Mouse (Mus musculus) limb, embryonic 14.5 days (tissue): ENCODE data around the gene Gzmg. TPM values are rescaled to one million over a fixed set of nuclear protein-coding genes. Genes with fewer than 3 reads are reported as not detected.
"Not testable (repeated sequence)": the region's sequence is repeated elsewhere in the genome, so short reads cannot be mapped to it uniquely, and the experiment has no call there.

Source experiments
- ATAC-seq: fragments of 200-750 bp; cut with Nextera tagmentation; 2 replicates; pipeline ENCODE4 v1.8.0; 2017; ENCODE audit warnings: low read depth, moderate number of reproducible peaks, moderate TSS enrichment; ENCODE audit not compliant: low FRiP score
- DNase-seq: peaks from one replicate; pipeline ENCODE4 v3.0.0-alpha.2; 2015; ENCODE audit warnings: low spot score
- H3K27ac ChIP-seq: fragments of 300-500 bp; sonication (generic); replicated peaks from 2 replicates; pipeline ENCODE4 v1.5.1; 2014; ENCODE audit warnings: low read depth, mild to moderate bottlenecking, low read length, moderate library complexity, mixed read lengths
- H3K27me3 ChIP-seq: fragments of 300-500 bp; sonication (generic); 2 replicates; pipeline ENCODE4 v1.6.1; 2014; ENCODE audit warnings: low read length, mixed read lengths; ENCODE audit not compliant: control insufficient read depth, insufficient read depth
- H3K36me3 ChIP-seq: fragments of 300-500 bp; sonication (generic); 2 replicates; pipeline ENCODE4 v1.6.1; 2014; ENCODE audit warnings: mild to moderate bottlenecking, low read length, moderate library complexity, mixed read lengths; ENCODE audit not compliant: control insufficient read depth, insufficient read depth
- H3K4me1 ChIP-seq: fragments of 300-500 bp; sonication (generic); 2 replicates; pipeline ENCODE4 v1.6.1; 2014; ENCODE audit warnings: antibody characterized with exemption, low read length, mixed read lengths; ENCODE audit not compliant: control insufficient read depth, insufficient read depth
- H3K4me2 ChIP-seq: fragments of 300-500 bp; sonication (generic); replicated peaks from 2 replicates; pipeline ENCODE4 v1.6.1; 2014; ENCODE audit warnings: low read depth, mild to moderate bottlenecking, low read length, moderate library complexity; ENCODE audit not compliant: severe bottlenecking
- H3K4me3 ChIP-seq: fragments of 300-500 bp; sonication (generic); replicated peaks from 2 replicates; pipeline ENCODE4 v1.5.1; 2014; ENCODE audit warnings: low read length
- H3K9ac ChIP-seq: fragments of 300-500 bp; sonication (generic); 2 replicates; pipeline ENCODE4 v1.6.1; 2014; ENCODE audit warnings: mild to moderate bottlenecking, low read depth, low read length, moderate library complexity; ENCODE audit not compliant: severe bottlenecking
- H3K9me3 ChIP-seq: fragments of 300-500 bp; sonication (generic); 2 replicates; pipeline ENCODE4 v1.6.1; 2016; ENCODE audit warnings: low read length; ENCODE audit not compliant: control insufficient read depth
- POLR2A ChIP-seq: fragments of 200-500 bp; IDR thresholded peaks from 2 replicates; pipeline ENCODE4 v1.8.0; 2012; ENCODE audit warnings: inconsistent platforms, mild to moderate bottlenecking, moderate library complexity, borderline replicate concordance; ENCODE audit not compliant: insufficient read depth, insufficient read length; ENCODE audit errors: extremely low read depth
- WGBS: fragments of 180-500 bp; shearing (Covaris S2); extraction: QIAGEN DNeasy Blood & Tissue Kit; methylation state at CpG from one replicate; pipeline ENCODE4 v1.1.7; 2014; 5-methylcytosine and 5-hydroxymethylcytosine counted together
- polyA plus RNA-seq, 2 experiments: library from polyadenylated mRNA; depleted of rRNA in 1 of 2; stranded (reverse) in 1 of 2; unstranded in 1 of 2; fragments of >200 nt; fragmentation: Nextera tagmentation in 1 of 2; extraction: Ambion mirVana in 1 of 2; gene quantifications; 2 replicates each; pipeline versions ENCODE4 v1.2.1 to v1.2.3; 2012 to 2014

The Gzmg gene
- polyA plus RNA-seq (2012; rRNA removed) (0.14 and 0.28 TPM in 2 replicates), polyA plus RNA-seq (2014; fragmentation: Nextera tagmentation; extraction: Ambion mirVana) (not detected in 2 replicates)

DNA sequence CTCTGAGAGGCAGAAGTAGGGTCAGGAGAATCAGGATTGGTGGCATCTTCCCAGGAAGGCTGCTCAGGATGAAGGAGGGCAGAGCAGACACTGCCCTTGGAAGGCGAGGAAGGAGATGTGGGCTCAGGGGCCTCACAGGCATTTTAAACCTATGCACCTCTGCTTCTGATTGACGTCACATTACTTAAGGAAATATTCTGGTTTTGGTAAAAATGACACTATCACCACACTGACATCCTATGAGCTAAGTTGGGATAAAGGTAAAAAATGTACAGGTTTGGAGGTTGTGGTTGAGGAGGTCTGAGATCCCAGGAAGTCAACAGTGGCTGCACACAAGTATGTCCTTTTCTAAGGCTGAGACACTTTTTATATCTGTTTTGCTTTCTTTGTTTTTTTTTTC lies at the start of gene Gzmg:
Gene Gzmg (minus strand): TSS at position 101 of the 400 bp plus-strand sequence.
- H3K4me1 ChIP-seq, H3K27me3 ChIP-seq, H3K4me3 ChIP-seq, DNase-seq, ATAC-seq, H3K4me2 ChIP-seq, H3K9ac ChIP-seq, H3K9me3 ChIP-seq, H3K36me3 ChIP-seq, H3K27ac ChIP-seq: not testable (repeated sequence)
- WGBS = 86% methylated on average over 2 of the region's 2 CpGs

DNA sequence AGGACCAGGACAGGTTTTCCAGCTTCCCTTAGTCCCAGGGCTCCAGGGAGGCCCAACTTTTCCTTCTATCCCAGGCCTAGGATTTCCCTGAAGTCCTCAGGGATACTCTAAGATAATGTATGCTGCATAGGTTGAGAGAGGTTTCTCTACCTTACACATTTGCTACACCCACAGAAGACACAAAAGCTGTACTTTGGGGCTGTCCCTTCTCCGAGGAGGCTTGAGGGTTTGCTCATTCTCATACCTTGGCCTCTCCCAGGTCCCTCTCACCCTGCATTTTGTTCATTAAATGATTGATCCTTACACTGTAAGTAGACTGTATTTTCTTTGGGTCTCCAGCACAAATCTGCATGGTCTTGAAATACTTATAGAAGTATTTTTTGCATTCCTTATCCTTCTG lies 46.2 kb upstream of the Gzmg start:
- no peak for DNase-seq
- no peak overlapping the region for H3K9ac ChIP-seq
- WGBS = 96% methylated on average over 1 of the region's 1 CpGs
- H3K27me3 ChIP-seq = no peaks in the 10 kb centered on the region
- no peak for TF ChIP-seq POLR2A
- ATAC-seq = no peak
- H3K9me3 ChIP-seq = no peaks in the 10 kb centered on the region
- H3K4me1 ChIP-seq = no peaks in the 10 kb centered on the region
- no peak overlapping the region for H3K4me3 ChIP-seq
- H3K27ac ChIP-seq = no peak overlapping the region
- no peak overlapping the region for H3K4me2 ChIP-seq
- no peaks in the 10 kb centered on the region for H3K36me3 ChIP-seq

DNA sequence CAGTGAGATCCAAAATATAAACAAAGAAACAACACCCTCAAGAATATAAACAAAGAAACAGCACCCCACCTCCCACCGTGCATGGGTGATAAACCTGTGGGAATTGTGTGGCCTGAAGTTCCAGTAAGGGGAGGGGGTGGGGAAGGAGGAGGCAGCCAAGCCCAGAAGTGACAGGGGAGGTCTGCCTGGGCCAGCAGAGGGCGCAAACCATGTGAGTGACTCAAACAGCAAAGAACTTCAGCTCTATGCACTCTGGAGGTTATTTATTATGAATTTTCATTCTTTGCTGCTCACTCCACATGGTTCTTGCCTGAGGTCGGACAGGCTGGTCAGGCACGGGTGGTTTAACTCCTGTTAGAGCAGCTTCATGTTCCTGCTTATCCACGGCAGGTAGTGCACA lies 45.6 kb upstream of the Gzmg start:
- peak; percentile 47 for DNase-seq
- 26% methylated on average over 5 of the region's 5 CpGs for whole genome bisulfite sequencing

DNA sequence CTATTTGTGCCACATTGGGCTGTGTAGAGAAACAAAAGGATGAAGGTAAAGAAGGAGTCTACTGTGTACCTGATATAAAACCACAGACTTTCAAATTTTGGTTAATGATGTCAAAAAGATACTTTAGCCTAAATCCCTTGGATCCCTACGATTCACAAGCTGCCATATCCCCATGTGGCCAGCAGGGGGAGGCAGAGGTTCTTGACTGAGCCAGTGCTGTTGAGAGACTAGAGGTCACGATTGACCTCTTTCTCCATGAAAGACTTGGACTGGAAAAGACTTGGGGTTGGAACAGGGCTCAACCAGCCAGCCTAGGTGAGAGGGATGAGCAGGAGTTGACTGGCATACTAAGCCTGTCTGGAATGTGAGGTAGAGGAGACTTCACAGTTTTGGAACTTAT lies 44.6 kb upstream of the Gzmg start:
- Histone ChIP-seq H3K9me3 (no peaks in the 10 kb centered on the region), H3K9ac (no peak overlapping the region), H3K27me3 (no peaks in the 10 kb centered on the region), H3K36me3 (no peaks in the 10 kb centered on the region), H3K4me2 (no peak overlapping the region), H3K4me1 (no peaks in the 10 kb centered on the region), H3K4me3 (no peak overlapping the region), H3K27ac (no peak overlapping the region)
- DNase-seq = peak; percentile 49
- ATAC-seq = no peak
- WGBS = 12% methylated on average over 2 of the region's 2 CpGs
- no peak for TF ChIP-seq POLR2A

More for the DNA sequence above, 45.6 kb upstream of the Gzmg start:
- H3K36me3 ChIP-seq, H3K27me3 ChIP-seq, H3K4me3 ChIP-seq, H3K9me3 ChIP-seq, H3K9ac ChIP-seq, H3K27ac ChIP-seq, H3K4me2 ChIP-seq, H3K4me1 ChIP-seq, ATAC-seq: not testable (repeated sequence)

DNA sequence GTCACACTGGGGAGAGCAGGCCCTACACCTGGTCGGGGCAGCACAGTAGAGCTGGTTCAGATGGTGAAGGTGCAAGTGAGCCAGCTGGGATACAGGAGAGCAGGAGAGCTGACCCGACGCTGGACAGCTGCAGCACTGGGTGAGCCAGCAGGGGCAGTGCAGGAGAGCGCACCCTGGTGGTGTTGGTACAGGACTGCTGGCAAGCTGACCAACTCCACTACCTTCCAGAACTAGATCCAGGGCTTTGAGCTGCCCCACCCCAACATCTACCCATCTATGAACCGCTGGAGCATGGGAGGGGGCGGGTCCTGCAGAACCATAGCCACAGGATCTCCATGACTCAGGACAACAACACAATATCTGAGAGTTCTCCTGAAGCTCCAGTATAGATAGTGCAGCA lies 27.6 kb upstream of the Gzmg start:
- ATAC-seq (no peak), DNase-seq (no peak)
- Histone ChIP-seq H3K9ac (no peak overlapping the region), H3K9me3 (no peaks in the 10 kb centered on the region), H3K27me3 (no peaks in the 10 kb centered on the region), H3K27ac (no peak overlapping the region), H3K4me1 (no peaks in the 10 kb centered on the region), H3K4me3 (no peak overlapping the region), H3K4me2 (no peak overlapping the region), H3K36me3 (no peaks in the 10 kb centered on the region)
- no peak for TF ChIP-seq POLR2A
- WGBS = 57% methylated on average over 6 of the region's 6 CpGs

DNA sequence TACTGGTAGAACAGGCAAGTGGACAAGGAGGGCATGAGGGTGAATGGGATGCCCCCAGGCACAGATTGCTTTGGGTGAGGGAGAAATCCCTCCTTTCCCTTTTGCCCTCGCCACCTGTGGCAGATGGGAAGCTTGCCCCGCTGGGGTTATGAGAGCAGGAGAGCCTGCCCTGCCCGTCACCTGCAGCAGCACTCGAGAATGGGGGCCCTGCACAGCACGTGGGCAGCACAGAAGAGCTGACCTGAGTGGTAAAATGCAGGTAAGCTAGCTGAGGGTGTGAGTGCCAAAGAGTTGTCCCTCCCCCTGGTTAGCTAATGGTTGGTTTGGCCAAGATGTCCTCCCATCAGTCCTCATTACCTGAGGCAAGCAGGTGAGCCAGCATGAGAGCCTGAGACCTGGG lies 27.1 kb upstream of the Gzmg start:
- Histone ChIP-seq H3K36me3 (no peaks in the 10 kb centered on the region), H3K4me1 (no peaks in the 10 kb centered on the region), H3K9ac (no peak overlapping the region), H3K4me3 (no peak overlapping the region), H3K4me2 (no peak overlapping the region), H3K27me3 (no peaks in the 10 kb centered on the region), H3K27ac (no peak overlapping the region), H3K9me3 (no peaks in the 10 kb centered on the region)
- no peak for ATAC-seq
- TF ChIP-seq POLR2A = no peak
- DNase-seq = no peak
- WGBS = 69% methylated on average over 4 of the region's 5 CpGs

DNA sequence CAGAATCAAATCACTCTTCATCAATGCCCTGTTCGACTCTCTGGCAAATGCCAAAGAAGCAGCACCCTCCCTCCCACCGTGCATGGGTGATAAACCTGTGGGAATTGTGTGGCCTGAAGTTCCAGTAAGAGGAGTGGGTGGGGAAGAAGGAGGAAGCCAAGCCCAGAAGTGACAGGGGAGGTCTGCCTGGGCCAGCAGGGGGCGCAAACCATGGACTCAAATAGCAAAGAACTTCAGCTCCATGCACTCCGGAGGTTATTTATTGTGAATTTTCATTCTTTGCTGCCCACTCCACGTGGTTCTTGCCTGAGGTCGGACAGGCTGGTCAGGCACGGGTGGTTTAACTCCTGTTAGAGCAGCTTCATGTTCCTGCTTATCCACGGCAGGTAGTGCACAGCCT lies 18.3 kb upstream of the Gzmg start:
- not testable (repeated sequence) for H3K9me3 ChIP-seq, ATAC-seq, H3K4me1 ChIP-seq, H3K9ac ChIP-seq, H3K36me3 ChIP-seq, H3K27ac ChIP-seq, H3K4me2 ChIP-seq, H3K27me3 ChIP-seq, H3K4me3 ChIP-seq
- WGBS = 23% methylated on average over 8 of the region's 8 CpGs
- peak; percentile 18 for DNase-seq
